Mouse (Mus musculus) CH12.LX (cell line): ENCODE results near the gene Rbm19. TPM values are rescaled to one million over a fixed set of nuclear protein-coding genes. Genes with fewer than 3 reads are reported as not detected.

Experiments used
- DNase-seq: peaks from one replicate; pipeline ENCODE4 v3.0.0-alpha.2; 2013; ENCODE audit errors: extremely low read depth
- H3K27ac ChIP-seq: 2 replicates; pipeline ENCODE4 v1.5.1; 2012; ENCODE audit warnings: low read depth, mild to moderate bottlenecking, control low read depth, moderate library complexity; ENCODE audit not compliant: insufficient read depth
- H3K27me3 ChIP-seq: replicated peaks from 2 replicates; pipeline ENCODE3; 2012; ENCODE audit warnings: inconsistent platforms
- H3K36me3 ChIP-seq, 2 experiments: replicated peaks in 1 of 2; 2 replicates each; pipeline versions ENCODE3 to v1.6.1; 2012; ENCODE audit warnings: inconsistent platforms in 1 of 2, low read length in 1 of 2, mild to moderate bottlenecking in 1 of 2, mixed read lengths in 1 of 2, moderate library complexity in 1 of 2; ENCODE audit not compliant: control insufficient read depth in 1 of 2, insufficient read depth in 1 of 2
- H3K4me1 ChIP-seq, 2 experiments: 2 replicates each; pipeline ENCODE4 v1.6.1; 2012; ENCODE audit warnings: inconsistent platforms in 1 of 2, moderate library complexity in 1 of 2; ENCODE audit not compliant: insufficient read depth in 2 of 2, control insufficient read depth in 1 of 2
- H3K4me2 ChIP-seq: 2 replicates; pipeline ENCODE4 v1.6.1; 2012; ENCODE audit warnings: low read depth, mild to moderate bottlenecking, control low read depth; ENCODE audit not compliant: poor library complexity, insufficient read depth, severe bottlenecking
- H3K4me3 ChIP-seq, 3 experiments: fragments of 150-350 bp in 1 of 3; sonication (generic) in 1 of 3; replicated peaks in 1 of 3; 2 replicates each; pipeline versions ENCODE3 to v1.5.1; 2011 to 2012; ENCODE audit warnings: low read depth in 2 of 3, low read length in 2 of 3, mild to moderate bottlenecking in 2 of 3, moderate library complexity in 2 of 3, control low read depth in 1 of 3, improper control_type of control experiment in 1 of 3, inconsistent platforms in 1 of 3, mixed read lengths in 1 of 3; ENCODE audit not compliant: poor library complexity in 1 of 3
- H3K79me2 ChIP-seq: replicated peaks from 2 replicates; pipeline ENCODE4 v1.6.1; 2012; ENCODE audit warnings: mild to moderate bottlenecking, moderate library complexity; ENCODE audit not compliant: control insufficient read depth, poor library complexity, insufficient read depth, severe bottlenecking; ENCODE audit errors: extremely low read depth
- H3K9ac ChIP-seq: 2 replicates; pipeline ENCODE4 v1.6.1; 2012; ENCODE audit warnings: low read depth, mild to moderate bottlenecking, control low read depth, moderate library complexity; ENCODE audit not compliant: insufficient read depth
- H3K9me3 ChIP-seq: replicated peaks from 2 replicates; pipeline ENCODE3; 2012; ENCODE audit warnings: low read length, inconsistent platforms, mixed read lengths
- CTCF ChIP-seq, 2 experiments: IDR thresholded peaks in 1 of 2; conservative IDR thresholded peaks in 1 of 2; 2 replicates each; pipeline ENCODE4 v1.5.1; 2011 to 2012; ENCODE audit warnings: low read depth in 2 of 2, low read length in 2 of 2, improper control_type of control experiment in 1 of 2, inconsistent platforms in 1 of 2, mild to moderate bottlenecking in 1 of 2, moderate library complexity in 1 of 2
- E2F4 ChIP-seq: IDR thresholded peaks from 2 replicates; pipeline ENCODE4 v1.6.1; 2011; ENCODE audit warnings: low read depth, low read length, improper control_type of control experiment; ENCODE audit not compliant: insufficient replicate concordance
- GABPA ChIP-seq: IDR thresholded peaks from 2 replicates; pipeline ENCODE4 v1.6.1; 2012; ENCODE audit warnings: low read depth, low read length, improper control_type of control experiment, inconsistent platforms; ENCODE audit not compliant: insufficient replicate concordance
- KAT2A ChIP-seq: IDR thresholded peaks from 2 replicates; pipeline ENCODE4 v1.6.1; 2012; ENCODE audit warnings: low read length, improper control_type of control experiment, inconsistent platforms; ENCODE audit not compliant: insufficient replicate concordance
- MAFK ChIP-seq: IDR thresholded peaks from 2 replicates; pipeline ENCODE4 v1.6.1; 2011; ENCODE audit warnings: low read length, improper control_type of control experiment; ENCODE audit not compliant: insufficient replicate concordance
- MAX ChIP-seq: IDR thresholded peaks from 2 replicates; pipeline ENCODE4 v1.6.1; 2011; ENCODE audit warnings: low read length, improper control_type of control experiment
- MAZ ChIP-seq: IDR thresholded peaks from 2 replicates; pipeline ENCODE4 v1.6.1; 2012; ENCODE audit warnings: low read depth, mild to moderate bottlenecking, inconsistent platforms, low read length, improper control_type of control experiment, moderate library complexity
- MXI1 ChIP-seq: IDR thresholded peaks from 2 replicates; pipeline ENCODE4 v1.6.1; 2011; ENCODE audit warnings: mild to moderate bottlenecking, low read depth, low read length, improper control_type of control experiment
- MYC ChIP-seq: IDR thresholded peaks from 2 replicates; pipeline ENCODE4 v1.6.1; 2011; ENCODE audit warnings: low read depth, mild to moderate bottlenecking, improper control_type of control experiment, low read length
- NELFE ChIP-seq: IDR thresholded peaks from 2 replicates; pipeline ENCODE4 v1.6.1; 2011; ENCODE audit warnings: low read depth, low read length, improper control_type of control experiment
- NRF1 ChIP-seq: IDR thresholded peaks from 2 replicates; pipeline ENCODE4 v1.6.1; 2014; ENCODE audit warnings: low read depth, mild to moderate bottlenecking, inconsistent platforms, low read length, improper control_type of control experiment, moderate library complexity
- PAX5 ChIP-seq: IDR thresholded peaks from 2 replicates; pipeline ENCODE4 v1.6.1; 2012; ENCODE audit warnings: low read length, inconsistent platforms, mixed read lengths
- POLR2A ChIP-seq: IDR thresholded peaks from 2 replicates; pipeline ENCODE4 v1.6.1; 2011; ENCODE audit warnings: low read depth, mild to moderate bottlenecking, improper control_type of control experiment, low read length
- POLR2AphosphoS2 ChIP-seq: IDR thresholded peaks from 2 replicates; pipeline ENCODE4 v1.6.1; 2011; ENCODE audit warnings: low read depth, low read length, improper control_type of control experiment
- RAD21 ChIP-seq: IDR thresholded peaks from 2 replicates; pipeline ENCODE4 v1.6.1; 2011; ENCODE audit warnings: low read depth, mild to moderate bottlenecking, low read length, improper control_type of control experiment, moderate library complexity
- RCOR1 ChIP-seq: conservative IDR thresholded peaks from 2 replicates; pipeline ENCODE4 v1.6.1; 2012; ENCODE audit warnings: low read depth, mild to moderate bottlenecking, inconsistent platforms, low read length, improper control_type of control experiment
- SIN3A ChIP-seq: IDR thresholded peaks from 2 replicates; pipeline ENCODE4 v1.6.1; 2012; ENCODE audit warnings: low read length, improper control_type of control experiment, inconsistent platforms
- SMC3 ChIP-seq: IDR thresholded peaks from 2 replicates; pipeline ENCODE4 v1.6.1; 2011; ENCODE audit warnings: low read depth, low read length, improper control_type of control experiment
- UBTF ChIP-seq: IDR thresholded peaks from 2 replicates; pipeline ENCODE4 v1.6.1; 2012; ENCODE audit warnings: low read depth, mild to moderate bottlenecking, inconsistent platforms, low read length, improper control_type of control experiment, moderate library complexity
- ZMIZ1 ChIP-seq: IDR thresholded peaks from 2 replicates; pipeline ENCODE4 v1.6.1; 2012; ENCODE audit warnings: low read depth, mild to moderate bottlenecking, inconsistent platforms, low read length, improper control_type of control experiment
- dilution Hi-C: fragments of 300-500 bp; cut with MboI; formaldehyde crosslinking; loops from 2 replicates; pipeline ENCODE4 v1.14.3; 2020; ENCODE audit warnings: low sequenced_read_pairs; ENCODE audit not compliant: extremely low pct_unique_long_range_greater_than_20kb, extremely low pct_ligation_motif_present
- in situ Hi-C: fragments of 300-500 bp; cut with MboI; formaldehyde crosslinking; loops from 3 replicates; pipeline ENCODE4 v1.14.3; 2019; ENCODE audit warnings: low sequenced_read_pairs, low pct_ligation_motif_present, low pct_unique_long_range_greater_than_20kb, mixed read lengths
- polyA plus RNA-seq: library from polyadenylated mRNA; unstranded; fragments of >175 nt; gene quantifications from 2 replicates; pipeline ENCODE4 v1.2.1, GENCODE M21; 2012; ENCODE audit warnings: low read depth; ENCODE audit not compliant: insufficient read length
- total RNA-seq, 2 experiments: library from RNA; depleted of rRNA; stranded (reverse); fragments of 300-350 nt in 1 of 2; fragments of >200 nt in 1 of 2; gene quantifications; 2 replicates each; pipeline ENCODE4 v1.2.3; 2012 to 2014

Gene Rbm19
- total and polyA plus RNA-seq, 3 experiments, result 36.2 to 81.4 (median 56.5) TPM

- dilution Hi-C loops, result no loop called here
- no peak overlapping the region for H3K27ac ChIP-seq
- H3K79me2 ChIP-seq, result no peaks in the 10 kb centered on the region
- H3K4me1 ChIP-seq, result no peaks in the 10 kb centered on the region
- no peak for DNase-seq
- H3K27me3 ChIP-seq, result peaks cover 82% of the 10 kb centered on the region
- in situ Hi-C loops, result no loop called here
- no peaks in the 10 kb centered on the region for H3K9me3 ChIP-seq
- no peak overlapping the region for H3K4me2 ChIP-seq
- H3K9ac ChIP-seq, result no peak overlapping the region
- no peak overlapping the region for H3K4me3 ChIP-seq
- no peaks in the 10 kb centered on the region for H3K36me3 ChIP-seq
- TF ChIP-seq KAT2A, result no peak
These were observed 119.3 kb downstream of the Rbm19 start for GRCm38 (mm10) chr5:120235571-120235970.

DNA sequence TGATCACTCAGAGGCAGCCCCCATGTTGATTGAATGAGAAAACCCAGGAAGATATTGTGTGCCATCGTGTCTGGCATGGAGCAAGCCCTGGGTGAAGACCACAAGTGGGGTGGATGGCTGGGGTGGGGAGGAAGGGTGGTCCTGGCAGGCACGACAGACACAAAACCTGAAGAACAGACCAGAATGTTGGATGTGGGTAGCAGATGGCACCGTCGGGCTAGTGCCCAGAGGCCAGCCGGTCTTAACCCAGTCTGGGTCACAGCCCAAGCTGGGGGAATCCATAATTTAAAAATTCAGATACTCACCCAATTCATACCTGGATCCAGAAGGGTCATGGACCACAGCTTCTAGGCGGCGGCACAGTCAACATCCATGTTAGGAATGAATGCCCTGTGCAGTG is 123.8 kb downstream of the Rbm19 start:
- H3K4me2 ChIP-seq, result no peak overlapping the region
- no peak overlapping the region for H3K27ac ChIP-seq
- H3K27me3 ChIP-seq, result peaks cover 88% of the 10 kb centered on the region
- H3K9me3 ChIP-seq, result no peaks in the 10 kb centered on the region
- DNase-seq, result no peak
- no peaks in the 10 kb centered on the region for H3K36me3 ChIP-seq
- TF ChIP-seq NELFE (no peak), MAX (no peak), POLR2AphosphoS2 (no peak), POLR2A (no peak), RAD21 (no peak), GABPA (no peak), MAFK (no peak), UBTF (no peak), MYC (no peak), KAT2A (no peak), MXI1 (no peak), PAX5 (no peak), SMC3 (no peak)
- no peaks in the 10 kb centered on the region for H3K79me2 ChIP-seq
- H3K9ac ChIP-seq, result no peak overlapping the region
- H3K4me1 ChIP-seq, result no peaks in the 10 kb centered on the region
- H3K4me3 ChIP-seq, result no peak overlapping the region
- in situ Hi-C loops (no loop called here), dilution Hi-C loops (no loop called here)

GRCm38 (mm10) chr5:120245336-120245735 is 129.1 kb downstream of the Rbm19 start:
- TF ChIP-seq MXI1 (no peak), RCOR1 (no peak), SIN3A (no peak), MYC (no peak), CTCF (conservative IDR thresholded peaks at IDR 0.05 in 1 of 2, IDR thresholded peaks at IDR 0.05 in 1 of 2; ENCODE audit: low read depth in 2 of 2, low read length in 2 of 2) (no peak), MAZ (no peak), E2F4 (no peak), ZMIZ1 (no peak), MAFK (no peak), NRF1 (no peak)
- no peaks in the 10 kb centered on the region for H3K9me3 ChIP-seq
- H3K27me3 ChIP-seq, result peaks cover 90% of the 10 kb centered on the region
- no peak overlapping the region for H3K9ac ChIP-seq
- H3K4me2 ChIP-seq, result no peak overlapping the region
- no peaks in the 10 kb centered on the region for H3K4me1 ChIP-seq
- no peak overlapping the region for H3K27ac ChIP-seq
- DNase-seq, result no peak
- in situ Hi-C loops, result no loop called here
- dilution Hi-C loops, result no loop called here
- no peaks in the 10 kb centered on the region for H3K36me3 ChIP-seq
- H3K4me3 ChIP-seq, result no peak overlapping the region
- no peaks in the 10 kb centered on the region for H3K79me2 ChIP-seq
